Mouse (Mus musculus) ES-Bruce4 (cell line): ENCODE data around the gene Slc44a2. TPM values are rescaled to one million over a fixed set of nuclear protein-coding genes. Genes with fewer than 3 reads are reported as not detected.

Experiments
- H3K27ac ChIP-seq: 2 replicates; pipeline ENCODE4 v1.5.1; 2012; ENCODE audit warnings: low read length, inconsistent platforms; ENCODE audit not compliant: insufficient read depth
- H3K27me3 ChIP-seq: 2 replicates; pipeline ENCODE4 v1.6.1; 2012; ENCODE audit warnings: mild to moderate bottlenecking, low read length, inconsistent platforms; ENCODE audit not compliant: control insufficient read depth, poor library complexity, insufficient read depth, severe bottlenecking
- H3K36me3 ChIP-seq: 2 replicates; pipeline ENCODE4 v1.6.1; 2012; ENCODE audit warnings: inconsistent platforms, mild to moderate bottlenecking, low read length, moderate library complexity; ENCODE audit not compliant: control insufficient read depth, poor library complexity, insufficient read depth, severe bottlenecking
- H3K4me1 ChIP-seq: one replicate; pipeline ENCODE4 v1.8.1; 2011; ENCODE audit warnings: low read length; ENCODE audit not compliant: control insufficient read depth, insufficient read depth
- H3K4me3 ChIP-seq: 2 replicates; pipeline ENCODE4 v1.5.1; 2011; ENCODE audit warnings: low read depth, mild to moderate bottlenecking, low read length
- H3K9ac ChIP-seq: 2 replicates; pipeline ENCODE4 v1.6.1; 2012; ENCODE audit warnings: low read depth, mild to moderate bottlenecking, inconsistent platforms; ENCODE audit not compliant: poor library complexity, severe bottlenecking
- H3K9me3 ChIP-seq: replicated peaks from 2 replicates; pipeline ENCODE4 v1.6.1; 2012; ENCODE audit warnings: mild to moderate bottlenecking, low read length, inconsistent platforms; ENCODE audit not compliant: control insufficient read depth, poor library complexity, insufficient read depth, severe bottlenecking
- CTCF ChIP-seq: IDR thresholded peaks from one replicate; pipeline ENCODE4 v1.8.1; 2011; ENCODE audit warnings: low read depth, low read length
- EP300 ChIP-seq: IDR thresholded peaks from 2 replicates; pipeline ENCODE4 v1.6.1; 2011; ENCODE audit warnings: low read depth, low read length; ENCODE audit not compliant: insufficient read depth
- POLR2A ChIP-seq: IDR thresholded peaks from one replicate; pipeline ENCODE4 v1.8.1; 2011; ENCODE audit warnings: low read length; ENCODE audit not compliant: insufficient read depth
- polyA plus RNA-seq: library from polyadenylated mRNA; stranded (reverse); fragments of >200 nt; gene quantifications from 2 replicates; pipeline ENCODE4 v1.2.4, GENCODE M21; 2011; ENCODE audit warnings: low read depth; ENCODE audit not compliant: missing spikeins, insufficient read depth, insufficient read length

The Slc44a2 gene
- polyA plus RNA-seq, 1 experiment: 66.4 TPM

DNA sequence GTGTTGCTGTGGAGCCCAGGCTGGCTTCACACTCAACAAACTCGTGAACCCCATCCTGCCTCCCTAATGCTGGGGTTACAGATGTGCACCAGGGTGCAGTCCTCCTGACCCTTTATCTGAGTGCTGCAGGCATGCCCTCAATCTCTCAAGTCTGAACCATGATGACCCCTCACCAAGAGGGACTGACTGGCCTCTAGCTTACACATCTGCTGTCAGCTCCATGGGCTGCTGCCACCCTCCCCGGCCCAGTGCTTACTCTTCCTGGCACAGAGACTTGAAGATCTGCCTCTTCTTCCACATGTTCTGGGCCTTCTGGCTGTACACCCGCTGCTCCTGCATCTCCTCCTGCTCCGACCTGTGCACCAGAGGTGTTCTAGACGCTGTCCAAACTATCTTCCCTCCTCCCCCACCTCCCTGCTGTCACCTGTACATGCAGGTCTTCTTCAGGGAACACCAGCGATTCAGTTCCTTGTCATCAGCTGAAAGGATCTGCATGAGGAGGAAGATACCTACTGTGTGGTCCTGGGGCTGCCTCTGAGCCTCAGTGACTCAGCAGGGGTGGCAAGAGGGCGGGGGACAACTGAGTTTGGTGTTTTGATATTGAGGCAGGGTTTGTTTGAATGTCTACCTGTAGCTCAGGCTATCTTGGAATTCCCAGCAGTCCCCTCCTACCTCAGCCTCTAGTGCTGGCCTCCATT lies 45.3 kb upstream of the Slc44a2 start:
- Histone ChIP-seq H3K4me1 (no peaks in the 10 kb centered on the region), H3K27me3 (no peaks in the 10 kb centered on the region), H3K36me3 (peaks cover 36% of the 10 kb centered on the region), H3K9me3 (no peaks in the 10 kb centered on the region), H3K9ac (no peak overlapping the region), H3K27ac (no peak overlapping the region), H3K4me3 (no peak overlapping the region)
- no peak for TF ChIP-seq CTCF
- TF ChIP-seq EP300: no peak
- no peak for TF ChIP-seq POLR2A

GRCm38 (mm10) chr9:21275727-21276126 lies 44.8 kb upstream of the Slc44a2 start:
- peaks cover 39% of the 10 kb centered on the region for H3K36me3 ChIP-seq
- no peak overlapping the region for H3K4me3 ChIP-seq
- H3K9me3 ChIP-seq: no peaks in the 10 kb centered on the region
- no peaks in the 10 kb centered on the region for H3K4me1 ChIP-seq
- H3K9ac ChIP-seq: no peak overlapping the region
- no peaks in the 10 kb centered on the region for H3K27me3 ChIP-seq
- TF ChIP-seq EP300 (no peak), CTCF (no peak), POLR2A (no peak)
- no peak overlapping the region for H3K27ac ChIP-seq

DNA sequence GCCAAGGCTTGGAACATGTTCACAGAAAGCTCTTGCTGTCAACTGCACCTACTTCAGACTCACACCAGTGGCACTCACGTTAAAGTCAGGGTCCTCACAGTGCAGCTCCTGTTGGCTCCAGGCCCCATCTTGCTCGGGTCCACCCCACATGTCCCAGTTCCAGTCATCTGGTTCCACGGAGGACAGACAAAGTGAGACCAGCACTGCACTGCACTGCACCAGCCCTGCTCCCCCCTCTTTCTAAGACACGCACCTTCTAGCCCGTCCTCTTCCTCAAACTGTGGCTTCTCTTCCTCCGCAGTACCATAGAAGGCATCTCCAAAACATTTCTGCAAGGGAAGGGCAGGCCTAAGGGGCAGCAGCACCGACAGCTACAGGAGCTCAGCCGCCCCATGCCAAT lies 44.2 kb upstream of the Slc44a2 start:
- TF ChIP-seq POLR2A (no peak), EP300 (no peak), CTCF (no peak)
- Histone ChIP-seq H3K9me3 (no peaks in the 10 kb centered on the region), H3K4me3 (no peak overlapping the region), H3K27me3 (no peaks in the 10 kb centered on the region), H3K36me3 (peaks cover 42% of the 10 kb centered on the region), H3K9ac (no peak overlapping the region), H3K4me1 (no peaks in the 10 kb centered on the region), H3K27ac (no peak overlapping the region)

DNA sequence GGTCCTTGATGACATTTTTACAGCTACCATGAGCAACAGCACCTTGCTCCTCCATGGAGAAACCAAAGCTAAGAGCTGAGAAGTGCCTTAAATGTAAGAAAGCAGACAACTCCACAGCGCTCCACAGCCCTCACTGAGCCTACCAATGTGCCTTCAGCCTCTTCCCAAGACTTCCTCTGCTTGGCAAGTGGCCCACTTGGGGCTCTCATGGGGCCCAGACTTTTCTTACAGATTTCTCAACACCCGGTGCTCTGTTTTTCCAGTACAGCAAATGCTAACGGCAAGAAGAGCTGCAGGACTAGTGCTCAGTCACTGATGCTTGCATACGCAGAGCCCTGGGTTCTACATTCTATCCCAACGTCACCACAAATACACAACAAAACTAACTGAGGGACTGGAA lies 42.7 kb upstream of the Slc44a2 start:
- no peaks in the 10 kb centered on the region for H3K9me3 ChIP-seq
- TF ChIP-seq EP300 (no peak), POLR2A (no peak), CTCF (no peak)
- no peak overlapping the region for H3K27ac ChIP-seq
- H3K27me3 ChIP-seq: no peaks in the 10 kb centered on the region
- no peaks in the 10 kb centered on the region for H3K4me1 ChIP-seq
- peaks cover 49% of the 10 kb centered on the region for H3K36me3 ChIP-seq
- H3K4me3 ChIP-seq: no peak overlapping the region
- no peak overlapping the region for H3K9ac ChIP-seq

DNA sequence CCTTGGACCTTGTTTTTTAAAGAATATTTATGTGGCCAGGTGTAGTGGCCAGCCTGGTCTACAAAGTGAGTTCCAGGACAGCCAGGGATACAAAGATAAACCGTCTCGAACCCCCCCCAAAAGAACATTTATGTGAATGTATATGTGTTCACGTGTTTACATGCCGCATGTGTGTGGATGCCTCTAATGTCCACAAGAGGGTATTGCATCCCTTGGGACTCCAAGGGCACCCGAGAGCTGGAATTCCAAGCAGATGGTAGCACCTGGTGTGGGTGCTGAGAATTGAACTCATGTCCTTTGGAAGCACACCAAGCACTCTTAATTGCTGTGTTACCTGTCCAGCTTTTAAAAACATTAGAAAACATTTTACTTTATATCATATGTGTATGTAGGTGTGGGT lies 36.9 kb upstream of the Slc44a2 start:
- Histone ChIP-seq H3K9me3 (no peaks in the 10 kb centered on the region), H3K9ac (no peak overlapping the region), H3K27ac (no peak overlapping the region), H3K4me1 (no peaks in the 10 kb centered on the region), H3K27me3 (no peaks in the 10 kb centered on the region), H3K4me3 (no peak overlapping the region), H3K36me3 (peaks cover 52% of the 10 kb centered on the region)
- no peak for TF ChIP-seq EP300
- TF ChIP-seq CTCF: peak; percentile 8

GRCm38 (mm10) chr9:21283994-21284393 lies 36.5 kb upstream of the Slc44a2 start:
- Histone ChIP-seq H3K9ac (no peak overlapping the region), H3K36me3 (peaks cover 52% of the 10 kb centered on the region), H3K9me3 (no peaks in the 10 kb centered on the region), H3K4me3 (no peak overlapping the region), H3K27me3 (no peaks in the 10 kb centered on the region), H3K4me1 (no peaks in the 10 kb centered on the region), H3K27ac (no peak overlapping the region)
- no peak for TF ChIP-seq POLR2A
- TF ChIP-seq EP300: no peak
- no peak for TF ChIP-seq CTCF
